Mouse (Mus musculus) liver, embryonic 16.5 days (tissue): ENCODE measurements at regions not wholly inside any gene's neighbourhood (a gene's known extent, or its start where the extent isn't known, plus 50 kb on each side); places are given as distances from the start of the nearest gene placed in this dataset.
A peak's percentile ranks its signal among the peaks of the same experiment; 100 is the strongest.
"Not testable (repeated sequence)": the region's sequence is repeated elsewhere in the genome, so short reads cannot be mapped to it uniquely, and the experiment has no call there.

Source experiments
- ATAC-seq: fragments of 200-750 bp; cut with Nextera tagmentation; 2 replicates; pipeline ENCODE4 v1.8.0; 2017; ENCODE audit warnings: low read depth, mild to moderate bottlenecking, moderate number of reproducible peaks, moderate library complexity
- H3K27ac ChIP-seq: fragments of 300-500 bp; sonication (generic); 2 replicates; pipeline ENCODE4 v1.5.1; 2014; ENCODE audit warnings: mild to moderate bottlenecking, low read length
- H3K27me3 ChIP-seq: fragments of 300-500 bp; sonication (generic); 2 replicates; pipeline ENCODE4 v1.6.1; 2014; ENCODE audit warnings: low read depth, low read length, mixed read lengths; ENCODE audit not compliant: control insufficient read depth, insufficient read depth
- H3K36me3 ChIP-seq: fragments of 300-500 bp; sonication (generic); 2 replicates; pipeline ENCODE4 v1.6.1; 2014; ENCODE audit warnings: mild to moderate bottlenecking; ENCODE audit not compliant: control insufficient read depth, insufficient read depth
- H3K4me1 ChIP-seq: fragments of 300-500 bp; sonication (generic); 2 replicates; pipeline ENCODE4 v1.6.1; 2014; ENCODE audit warnings: low read depth, low read length, mixed read lengths; ENCODE audit not compliant: control insufficient read depth
- H3K4me2 ChIP-seq: fragments of 300-500 bp; sonication (generic); 2 replicates; pipeline ENCODE4 v1.6.1; 2014; ENCODE audit warnings: low read depth, low read length, mixed read lengths
- H3K4me3 ChIP-seq: fragments of 300-500 bp; sonication (generic); 2 replicates; pipeline ENCODE4 v1.5.1; 2014; ENCODE audit warnings: low read depth, mild to moderate bottlenecking, low read length
- H3K9ac ChIP-seq: fragments of 300-500 bp; sonication (generic); 2 replicates; pipeline ENCODE4 v1.6.1; 2014; ENCODE audit warnings: low read depth, low read length
- H3K9me3 ChIP-seq: fragments of 300-500 bp; sonication (generic); replicated peaks from 2 replicates; pipeline ENCODE4 v1.6.1; 2016; ENCODE audit warnings: low read length; ENCODE audit not compliant: control insufficient read depth
- WGBS: fragments of 180-500 bp; shearing (Covaris S2); extraction: QIAGEN DNeasy Blood & Tissue Kit; methylation state at CpG from one replicate; pipeline ENCODE4 v1.1.7; 2014; ENCODE audit not compliant: insufficient replicate concordance; 5-methylcytosine and 5-hydroxymethylcytosine counted together

- H3K4me3 ChIP-seq: no peak overlapping the region
- peak; percentile 47 for ATAC-seq
- 20% methylated on average over 3 of the region's 3 CpGs for WGBS
- H3K36me3 ChIP-seq: no peaks in the 10 kb centered on the region
- no peak overlapping the region for H3K27ac ChIP-seq
- no peaks in the 10 kb centered on the region for H3K27me3 ChIP-seq
- H3K4me1 ChIP-seq: no peaks in the 10 kb centered on the region; the same call in 1 of the 2 replicates
- no peaks in the 10 kb centered on the region for H3K9me3 ChIP-seq
- no peak overlapping the region for H3K9ac ChIP-seq
- no peak overlapping the region for H3K4me2 ChIP-seq
Measured at GRCm38 (mm10) chr5:91865365-91865764, 97.5 kb downstream of the Rchy1 start.

GRCm38 (mm10) chr5:91862843-91863242 lies 100.0 kb downstream of the Rchy1 start:
- no peaks in the 10 kb centered on the region for H3K36me3 ChIP-seq
- H3K9me3 ChIP-seq: no peaks in the 10 kb centered on the region
- no peak overlapping the region for H3K9ac ChIP-seq
- no peak for ATAC-seq
- no peak overlapping the region for H3K27ac ChIP-seq
- WGBS: 76% methylated on average over 3 of the region's 3 CpGs
- no peak overlapping the region for H3K4me3 ChIP-seq
- H3K27me3 ChIP-seq: no peaks in the 10 kb centered on the region
- H3K4me1 ChIP-seq: no peaks in the 10 kb centered on the region; the same call in 1 of the 2 replicates
- no peak overlapping the region for H3K4me2 ChIP-seq

GRCm38 (mm10) chr5:91862243-91862642 lies 100.6 kb downstream of the Rchy1 start:
- no peak overlapping the region for H3K9ac ChIP-seq
- H3K27me3 ChIP-seq: no peaks in the 10 kb centered on the region
- H3K4me1 ChIP-seq: no peaks in the 10 kb centered on the region; the same call in 1 of the 2 replicates
- H3K4me2 ChIP-seq: no peak overlapping the region
- no peak for ATAC-seq
- no peaks in the 10 kb centered on the region for H3K36me3 ChIP-seq
- H3K4me3 ChIP-seq: no peak overlapping the region
- H3K9me3 ChIP-seq: no peaks in the 10 kb centered on the region
- no peak overlapping the region for H3K27ac ChIP-seq
- WGBS: 42% methylated on average over 3 of the region's 3 CpGs

- Histone ChIP-seq H3K4me2 (no peak overlapping the region), H3K36me3 (no peaks in the 10 kb centered on the region), H3K9me3 (no peaks in the 10 kb centered on the region), H3K4me1 (no peaks in the 10 kb centered on the region; the same call in 1 of the 2 replicates), H3K4me3 (no peak overlapping the region), H3K9ac (no peak overlapping the region), H3K27me3 (no peaks in the 10 kb centered on the region), H3K27ac (no peak overlapping the region)
- no peak for ATAC-seq
- WGBS: 68% methylated on average over 11 of the region's 11 CpGs
Measured at GRCm38 (mm10) chr5:91861440-91862187, 101.3 kb downstream of the Rchy1 start.

- H3K4me3 ChIP-seq: no peak overlapping the region
- H3K9ac ChIP-seq: no peak overlapping the region
- H3K36me3 ChIP-seq: no peaks in the 10 kb centered on the region
- H3K4me1 ChIP-seq: no peaks in the 10 kb centered on the region; the same call in 1 of the 2 replicates
- WGBS: 56% methylated on average over 2 of the region's 2 CpGs
- H3K27ac ChIP-seq: no peak overlapping the region
- no peaks in the 10 kb centered on the region for H3K27me3 ChIP-seq
- no peak overlapping the region for H3K4me2 ChIP-seq
- no peaks in the 10 kb centered on the region for H3K9me3 ChIP-seq
- no peak for ATAC-seq
Measured at GRCm38 (mm10) chr5:91860489-91860888, 102.4 kb downstream of the Rchy1 start.

- WGBS: 44% methylated on average over 4 of the region's 4 CpGs
- H3K9ac ChIP-seq: no peak overlapping the region
- H3K9me3 ChIP-seq: no peaks in the 10 kb centered on the region
- H3K4me2 ChIP-seq: no peak overlapping the region
- H3K4me3 ChIP-seq: no peak overlapping the region
- H3K36me3 ChIP-seq: no peaks in the 10 kb centered on the region
- H3K27ac ChIP-seq: no peak overlapping the region
- no peaks in the 10 kb centered on the region for H3K27me3 ChIP-seq
- H3K4me1 ChIP-seq: peaks cover 25% of the 10 kb centered on the region
- ATAC-seq: no peak
Measured at GRCm38 (mm10) chr5:91852330-91852729, 110.5 kb downstream of the Rchy1 start.

GRCm38 (mm10) chr5:91850862-91851569 lies 111.9 kb downstream of the Rchy1 start:
- 26% methylated on average over 4 of the region's 4 CpGs for WGBS
- Histone ChIP-seq H3K27ac (peak overlapping the region; percentile 91), H3K9ac (peak overlapping the region; percentile 51), H3K4me1 (peaks cover 25% of the 10 kb centered on the region), H3K4me3 (peak overlapping the region; percentile 57), H3K4me2 (peak overlapping the region; percentile 52)
- not testable (repeated sequence) for H3K9me3 ChIP-seq, H3K36me3 ChIP-seq, H3K27me3 ChIP-seq
- peak; percentile 77 for ATAC-seq

- Histone ChIP-seq H3K36me3 (no peaks in the 10 kb centered on the region), H3K4me3 (peak overlapping the region; percentile 57), H3K9ac (peak overlapping the region; percentile 51), H3K27ac (peak overlapping the region; percentile 84), H3K4me2 (peak overlapping the region; percentile 52), H3K9me3 (no peaks in the 10 kb centered on the region), H3K4me1 (peaks cover 25% of the 10 kb centered on the region), H3K27me3 (no peaks in the 10 kb centered on the region)
- peak; percentile 72 for ATAC-seq
- 50% methylated on average over 5 of the region's 5 CpGs for WGBS
Measured at GRCm38 (mm10) chr5:91850440-91850839, 112.4 kb downstream of the Rchy1 start.

- H3K27me3 ChIP-seq: no peaks in the 10 kb centered on the region
- no peaks in the 10 kb centered on the region for H3K9me3 ChIP-seq
- H3K4me2 ChIP-seq: peak overlapping the region; percentile 52
- H3K36me3 ChIP-seq: no peaks in the 10 kb centered on the region
- H3K4me1 ChIP-seq: peaks cover 25% of the 10 kb centered on the region
- no peak for ATAC-seq
- peak overlapping the region; percentile 57 for H3K4me3 ChIP-seq
- no peak overlapping the region for H3K9ac ChIP-seq
- WGBS: 69% methylated on average over 2 of the region's 2 CpGs
- no peak overlapping the region for H3K27ac ChIP-seq
Measured at GRCm38 (mm10) chr5:91849533-91849932, 113.3 kb downstream of the Rchy1 start.
